Mouse (Mus musculus) thymus, adult 2 months (tissue): Measurements from ENCODE around the gene Hrh2.

Source experiments
- CTCF ChIP-seq: fragments of 200-500 bp; IDR thresholded peaks from 2 replicates; pipeline ENCODE4 v1.5.1; 2012; ENCODE audit warnings: mild to moderate bottlenecking, control low read depth, low read length, moderate library complexity, borderline replicate concordance; ENCODE audit not compliant: control insufficient read depth, poor library complexity, insufficient read depth; ENCODE audit errors: extremely low read depth
- POLR2A ChIP-seq: fragments of 200-500 bp; IDR thresholded peaks from 2 replicates; pipeline ENCODE4 v1.6.1; 2012; ENCODE audit warnings: mild to moderate bottlenecking, low read length, control low read depth, moderate library complexity; ENCODE audit not compliant: control insufficient read depth, poor library complexity, insufficient read depth; ENCODE audit errors: extremely low read depth

DNA sequence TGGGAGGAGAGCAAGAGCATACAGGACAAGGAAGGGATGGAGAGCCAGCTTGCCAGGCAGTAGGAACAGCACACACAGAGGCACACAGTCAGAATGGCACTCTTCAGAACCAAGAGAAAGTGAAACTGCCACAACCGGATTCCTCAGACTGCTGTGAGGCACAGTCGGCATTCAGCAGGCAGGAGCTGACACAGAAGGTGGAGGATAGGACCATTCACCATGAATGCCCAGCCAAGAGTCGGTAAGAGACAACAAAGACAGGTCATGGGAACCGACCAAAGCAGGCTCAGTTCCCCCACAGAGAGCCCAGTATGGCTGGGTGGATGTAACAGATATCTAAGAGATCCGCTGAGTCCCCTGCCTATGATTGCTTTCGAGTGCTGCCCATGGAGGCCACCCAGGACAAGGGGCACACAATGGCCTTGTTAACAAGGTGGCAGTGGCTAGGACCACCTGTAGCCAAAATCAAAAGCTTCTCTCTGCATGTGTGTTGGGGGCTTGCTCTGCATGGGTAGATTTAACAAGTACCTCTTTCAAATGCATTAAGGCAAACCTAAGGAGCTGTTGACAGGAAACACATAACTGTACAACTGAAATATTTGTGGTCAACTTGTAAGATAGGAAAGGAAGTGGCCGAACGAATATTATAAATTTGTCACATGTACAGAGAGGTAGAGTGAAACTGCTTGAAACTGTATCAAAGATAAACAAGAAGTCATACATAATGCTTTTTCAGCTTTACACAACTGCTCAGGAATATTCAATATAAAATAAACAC, 17.7 kb downstream of the Hrh2 start:
- TF ChIP-seq POLR2A, result no peak
- TF ChIP-seq CTCF, result no peak
